Mouse (Mus musculus) heart, postnatal 0 days (tissue): ENCODE measurements at regions not wholly inside any gene's neighbourhood (a gene's known extent, or its start where the extent isn't known, plus 50 kb on each side); places are given as distances from the start of the nearest gene placed in this dataset.
A peak's percentile ranks its signal among the peaks of the same experiment; 100 is the strongest.

Source experiments
- ATAC-seq: fragments of 200-750 bp; cut with Nextera tagmentation; 2 replicates; pipeline ENCODE4 v1.8.0; 2017; ENCODE audit warnings: low read depth, moderate number of reproducible peaks, moderate library complexity; ENCODE audit not compliant: insufficient read depth
- DNase-seq: peaks from one replicate; pipeline ENCODE4 v3.0.0-alpha.2; 2016; ENCODE audit warnings: low spot score
- H3K27ac ChIP-seq: fragments of 300-500 bp; sonication (generic); 2 replicates; pipeline ENCODE4 v1.5.1; 2014; ENCODE audit warnings: low read depth, mild to moderate bottlenecking
- H3K27me3 ChIP-seq: fragments of 300-500 bp; sonication (generic); 2 replicates; pipeline ENCODE4 v1.6.1; 2014; ENCODE audit warnings: low read length, mixed read lengths; ENCODE audit not compliant: control insufficient read depth, insufficient read depth
- H3K36me3 ChIP-seq: fragments of 300-500 bp; sonication (generic); replicated peaks from 2 replicates; pipeline ENCODE4 v1.6.1; 2014; ENCODE audit warnings: low read length, mixed read lengths; ENCODE audit not compliant: control insufficient read depth, insufficient read depth
- H3K4me1 ChIP-seq: fragments of 300-500 bp; sonication (generic); 2 replicates; pipeline ENCODE4 v1.6.1; 2014; ENCODE audit warnings: antibody characterized with exemption; ENCODE audit not compliant: control insufficient read depth, insufficient read depth
- H3K4me2 ChIP-seq: fragments of 300-500 bp; sonication (generic); 2 replicates; pipeline ENCODE4 v1.6.1; 2014; ENCODE audit warnings: low read depth, mild to moderate bottlenecking, low read length, moderate library complexity
- H3K4me3 ChIP-seq: fragments of 300-500 bp; sonication (generic); 2 replicates; pipeline ENCODE4 v1.5.1; 2014; ENCODE audit warnings: low read depth, low read length
- H3K9ac ChIP-seq: fragments of 300-500 bp; sonication (generic); replicated peaks from 2 replicates; pipeline ENCODE4 v1.6.1; 2014; ENCODE audit warnings: low read depth, low read length, mixed read lengths
- H3K9me3 ChIP-seq: fragments of 300-500 bp; sonication (generic); replicated peaks from 2 replicates; pipeline ENCODE4 v1.6.1; 2016; ENCODE audit warnings: low read length; ENCODE audit not compliant: control insufficient read depth
- CTCF ChIP-seq: IDR thresholded peaks from 2 replicates; pipeline ENCODE4 v1.5.1; 2016; ENCODE audit warnings: antibody characterized with exemption, control low read depth, low read depth
- EP300 ChIP-seq: IDR thresholded peaks from 2 replicates; pipeline ENCODE4 v1.6.1; 2016; ENCODE audit warnings: antibody characterized with exemption, low read depth
- WGBS: fragments of 180-500 bp; shearing (Covaris S2); extraction: QIAGEN DNeasy Blood & Tissue Kit; methylation state at CpG from one replicate; pipeline ENCODE4 v1.1.7; 2014; 5-methylcytosine and 5-hydroxymethylcytosine counted together

DNA sequence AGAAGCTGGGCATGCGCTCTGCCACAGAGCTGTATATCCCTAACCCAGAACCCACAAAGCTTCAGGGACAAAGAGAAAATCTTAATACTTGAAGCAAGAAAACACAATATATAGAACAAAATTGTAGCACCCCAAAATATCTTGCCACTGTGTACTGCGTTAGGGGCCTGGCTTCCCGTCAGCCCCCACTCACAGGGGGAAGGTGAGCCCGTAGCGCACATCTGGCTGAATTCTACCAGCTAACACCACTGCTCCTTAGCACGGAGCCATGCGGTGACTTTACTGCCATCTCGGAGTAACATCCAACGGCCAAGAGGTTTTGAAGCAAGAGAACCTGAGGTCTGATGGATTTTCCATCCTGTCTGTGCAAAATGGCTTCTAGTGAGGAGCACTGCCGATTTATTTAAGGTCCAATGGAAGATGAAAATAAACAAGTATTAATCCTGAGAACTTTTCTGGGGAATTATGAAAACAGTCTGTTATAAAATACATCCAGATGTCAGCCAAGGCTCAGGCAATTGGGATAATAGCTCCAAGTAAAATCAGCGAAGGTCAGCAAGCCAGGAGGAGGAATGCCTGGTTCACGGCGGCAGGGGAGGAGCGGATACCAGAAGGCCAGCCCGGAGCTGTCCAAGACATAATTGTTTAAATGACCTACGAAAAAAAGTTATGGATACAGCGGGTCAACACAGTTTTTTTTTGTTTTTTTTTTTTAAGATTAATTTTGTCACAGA is 170.0 kb upstream of the Zfp637 start:
- Histone ChIP-seq H3K27me3 (no peaks in the 10 kb centered on the region), H3K27ac (no peak overlapping the region), H3K9me3 (no peaks in the 10 kb centered on the region), H3K4me1 (no peaks in the 10 kb centered on the region), H3K4me2 (no peak overlapping the region), H3K4me3 (no peak overlapping the region), H3K9ac (no peak overlapping the region), H3K36me3 (no peaks in the 10 kb centered on the region)
- DNase-seq (no peak), ATAC-seq (no peak)
- no peak for TF ChIP-seq EP300
- no peak for TF ChIP-seq CTCF
- 76% methylated on average over 17 of the region's 17 CpGs for WGBS

- no peak overlapping the region for H3K4me3 ChIP-seq
- H3K27ac ChIP-seq = no peak overlapping the region
- H3K36me3 ChIP-seq = no peaks in the 10 kb centered on the region
- TF ChIP-seq EP300 (no peak), CTCF (peak; percentile 85)
- 50% methylated on average over 15 of the region's 15 CpGs for WGBS
- H3K4me1 ChIP-seq = no peaks in the 10 kb centered on the region
- no peak for DNase-seq
- H3K4me2 ChIP-seq = no peak overlapping the region
- no peaks in the 10 kb centered on the region for H3K27me3 ChIP-seq
- H3K9ac ChIP-seq = no peak overlapping the region
- no peaks in the 10 kb centered on the region for H3K9me3 ChIP-seq
- no peak for ATAC-seq
These were observed 165.8 kb upstream of the Zfp637 start for GRCm38 (mm10) chr6:117675059-117675800.

GRCm38 (mm10) chr6:117676064-117676821 is 164.7 kb upstream of the Zfp637 start:
- Histone ChIP-seq H3K4me3 (no peak overlapping the region), H3K4me1 (no peaks in the 10 kb centered on the region), H3K27me3 (no peaks in the 10 kb centered on the region), H3K9ac (no peak overlapping the region), H3K9me3 (0 out of 2 replicates have a peak, but pooled peaks cover under 1% of the 10 kb centered on the region), H3K27ac (no peak overlapping the region), H3K36me3 (no peaks in the 10 kb centered on the region), H3K4me2 (no peak overlapping the region)
- 64% methylated on average over 10 of the region's 10 CpGs for WGBS
- DNase-seq = no peak
- no peak for TF ChIP-seq CTCF
- no peak for TF ChIP-seq EP300
- ATAC-seq = no peak

GRCm38 (mm10) chr6:117677062-117677461 is 163.9 kb upstream of the Zfp637 start:
- Histone ChIP-seq H3K27ac (no peak overlapping the region), H3K4me1 (no peaks in the 10 kb centered on the region), H3K36me3 (no peaks in the 10 kb centered on the region), H3K9ac (no peak overlapping the region), H3K27me3 (no peaks in the 10 kb centered on the region), H3K9me3 (0 out of 2 replicates have a peak, but pooled peaks cover 5% of the 10 kb centered on the region), H3K4me3 (no peak overlapping the region), H3K4me2 (no peak overlapping the region)
- no peak for DNase-seq
- whole genome bisulfite sequencing = 60% methylated on average over 7 of the region's 7 CpGs
- no peak for TF ChIP-seq CTCF
- no peak for TF ChIP-seq EP300
- no peak for ATAC-seq

GRCm38 (mm10) chr6:117677821-117678220 is 163.2 kb upstream of the Zfp637 start:
- no peaks in the 10 kb centered on the region for H3K4me1 ChIP-seq
- no peak overlapping the region for H3K9ac ChIP-seq
- WGBS = 82% methylated on average over 2 of the region's 2 CpGs
- no peaks in the 10 kb centered on the region for H3K27me3 ChIP-seq
- DNase-seq (no peak), ATAC-seq (no peak)
- H3K4me3 ChIP-seq = no peak overlapping the region
- no peaks in the 10 kb centered on the region for H3K36me3 ChIP-seq
- no peak overlapping the region for H3K4me2 ChIP-seq
- 0 out of 2 replicates have a peak, but pooled peaks cover 5% of the 10 kb centered on the region for H3K9me3 ChIP-seq
- no peak overlapping the region for H3K27ac ChIP-seq
- TF ChIP-seq CTCF = no peak
- no peak for TF ChIP-seq EP300
